Mouse (Mus musculus): ENCODE data around the gene Hibch. TPM values are rescaled to one million over a fixed set of nuclear protein-coding genes. Genes with fewer than 3 reads are reported as not detected.
A peak's percentile ranks its signal among the peaks of the same experiment; 100 is the strongest.

The Hibch gene
- polyA plus RNA-seq, 1 experiment from 2014 or later = 14.1 TPM

GRCm38 (mm10) chr1:52934494-52934893, 89.8 kb downstream of the Hibch start:
- no peaks in the 10 kb centered on the region for H3K9me3 ChIP-seq (ENCODE audit: low read length)
- no peaks in the 10 kb centered on the region for H3K36me3 ChIP-seq (ENCODE audit: insufficient read depth, low read length)
- no peaks in the 10 kb centered on the region for H3K27me3 ChIP-seq (replicated peaks; ENCODE audit: insufficient read depth, low read length)
- 75% methylated on average over 5 of the region's 5 CpGs for WGBS
- H3K4me3 ChIP-seq (ENCODE audit: low read depth, low read length) = no peak overlapping the region
- H3K27ac ChIP-seq (ENCODE audit: low read length) = no peak overlapping the region
- ATAC-seq (no peak), DNase-seq (ENCODE audit: low spot score) (no peak)
- H3K4me2 ChIP-seq (replicated peaks; ENCODE audit: low read depth, low read length) = no peak overlapping the region
- H3K4me1 ChIP-seq (ENCODE audit: insufficient read depth, low read depth, low read length) = no peaks in the 10 kb centered on the region
- no peak for TF ChIP-seq EP300 (IDR thresholded peaks at IDR 0.05)
- no peak for TF ChIP-seq CTCF (IDR thresholded peaks at IDR 0.05)
- no peak overlapping the region for H3K9ac ChIP-seq (replicated peaks; ENCODE audit: low read depth)

- H3K27ac ChIP-seq (ENCODE audit: low read length) = no peak overlapping the region
- DNase-seq (ENCODE audit: low spot score) = no peak
- no peaks in the 10 kb centered on the region for H3K4me1 ChIP-seq (ENCODE audit: insufficient read depth, low read depth, low read length)
- WGBS = 100% methylated on average over 1 of the region's 1 CpGs
- no peak for ATAC-seq
- no peaks in the 10 kb centered on the region for H3K27me3 ChIP-seq (replicated peaks; ENCODE audit: insufficient read depth, low read length)
- no peak overlapping the region for H3K4me3 ChIP-seq (ENCODE audit: low read depth, low read length)
- H3K4me2 ChIP-seq (replicated peaks; ENCODE audit: low read depth, low read length) = no peak overlapping the region
- H3K9ac ChIP-seq (replicated peaks; ENCODE audit: low read depth) = no peak overlapping the region
- TF ChIP-seq EP300 (IDR thresholded peaks at IDR 0.05) (no peak), CTCF (IDR thresholded peaks at IDR 0.05) (no peak)
- H3K36me3 ChIP-seq (ENCODE audit: insufficient read depth, low read length) = no peaks in the 10 kb centered on the region
- H3K9me3 ChIP-seq (ENCODE audit: low read length) = no peaks in the 10 kb centered on the region
These were observed 94.3 kb downstream of the Hibch start for GRCm38 (mm10) chr1:52939021-52939420.

GRCm38 (mm10) chr1:52947895-52948294, 103.2 kb downstream of the Hibch start:
- H3K27ac ChIP-seq (ENCODE audit: low read length) = no peak overlapping the region
- no peaks in the 10 kb centered on the region for H3K9me3 ChIP-seq (ENCODE audit: low read length)
- no peaks in the 10 kb centered on the region for H3K36me3 ChIP-seq (ENCODE audit: insufficient read depth, low read length)
- no peak for ATAC-seq
- no peak for DNase-seq (ENCODE audit: low spot score)
- H3K4me1 ChIP-seq (ENCODE audit: insufficient read depth, low read depth, low read length) = peaks cover 9% of the 10 kb centered on the region; the same call in 1 of the 2 replicates
- no peak for TF ChIP-seq EP300 (IDR thresholded peaks at IDR 0.05)
- no peak for TF ChIP-seq CTCF (IDR thresholded peaks at IDR 0.05)
- no peak overlapping the region for H3K9ac ChIP-seq (replicated peaks; ENCODE audit: low read depth)
- 82% methylated on average over 5 of the region's 5 CpGs for WGBS
- H3K4me3 ChIP-seq (ENCODE audit: low read depth, low read length) = no peak overlapping the region
- H3K4me2 ChIP-seq (replicated peaks; ENCODE audit: low read depth, low read length) = no peak overlapping the region
- no peaks in the 10 kb centered on the region for H3K27me3 ChIP-seq (replicated peaks; ENCODE audit: insufficient read depth, low read length)

- no peak for ATAC-seq
- peak; percentile 8 for DNase-seq (ENCODE audit: low spot score)
- peaks cover 9% of the 10 kb centered on the region; the same call in 1 of the 2 replicates for H3K4me1 ChIP-seq (ENCODE audit: insufficient read depth, low read depth, low read length)
- H3K4me3 ChIP-seq (ENCODE audit: low read depth, low read length) = no peak overlapping the region
- H3K9me3 ChIP-seq (ENCODE audit: low read length) = no peaks in the 10 kb centered on the region
- H3K4me2 ChIP-seq (replicated peaks; ENCODE audit: low read depth, low read length) = no peak overlapping the region
- no peak for TF ChIP-seq EP300 (IDR thresholded peaks at IDR 0.05)
- TF ChIP-seq CTCF (IDR thresholded peaks at IDR 0.05) = no peak
- H3K9ac ChIP-seq (replicated peaks; ENCODE audit: low read depth) = no peak overlapping the region
- H3K27me3 ChIP-seq (replicated peaks; ENCODE audit: insufficient read depth, low read length) = no peaks in the 10 kb centered on the region
- H3K36me3 ChIP-seq (ENCODE audit: insufficient read depth, low read length) = no peaks in the 10 kb centered on the region
- 31% methylated on average over 5 of the region's 5 CpGs for WGBS
- no peak overlapping the region for H3K27ac ChIP-seq (ENCODE audit: low read length)
These were observed 106.6 kb downstream of the Hibch start for GRCm38 (mm10) chr1:52951146-52951868.

GRCm38 (mm10) chr1:52952143-52952542, 107.4 kb downstream of the Hibch start:
- Histone ChIP-seq H3K36me3 (ENCODE audit: insufficient read depth, low read length) (no peaks in the 10 kb centered on the region), H3K9ac (replicated peaks; ENCODE audit: low read depth) (peak overlapping the region; percentile 26; the same call in 1 of the 2 replicates), H3K27ac (ENCODE audit: low read length) (no peak overlapping the region), H3K4me3 (ENCODE audit: low read depth, low read length) (peak overlapping the region; percentile 46), H3K9me3 (ENCODE audit: low read length) (no peaks in the 10 kb centered on the region), H3K27me3 (replicated peaks; ENCODE audit: insufficient read depth, low read length) (no peaks in the 10 kb centered on the region), H3K4me1 (ENCODE audit: insufficient read depth, low read depth, low read length) (peaks cover 9% of the 10 kb centered on the region; the same call in 1 of the 2 replicates), H3K4me2 (replicated peaks; ENCODE audit: low read depth, low read length) (peak overlapping the region; percentile 94)
- ATAC-seq = no peak
- 4% methylated on average over 5 of the region's 5 CpGs for WGBS
- no peak for TF ChIP-seq CTCF (IDR thresholded peaks at IDR 0.05)
- no peak for TF ChIP-seq EP300 (IDR thresholded peaks at IDR 0.05)
- peak; percentile 7 for DNase-seq (ENCODE audit: low spot score)

- Histone ChIP-seq H3K4me2 (replicated peaks; ENCODE audit: low read depth, low read length) (peak overlapping the region; percentile 94), H3K9me3 (ENCODE audit: low read length) (no peaks in the 10 kb centered on the region), H3K27ac (ENCODE audit: low read length) (no peak overlapping the region), H3K27me3 (replicated peaks; ENCODE audit: insufficient read depth, low read length) (no peaks in the 10 kb centered on the region), H3K36me3 (ENCODE audit: insufficient read depth, low read length) (no peaks in the 10 kb centered on the region), H3K9ac (replicated peaks; ENCODE audit: low read depth) (peak overlapping the region; percentile 26; the same call in 1 of the 2 replicates), H3K4me3 (ENCODE audit: low read depth, low read length) (peak overlapping the region; percentile 46), H3K4me1 (ENCODE audit: insufficient read depth, low read depth, low read length) (peaks cover 9% of the 10 kb centered on the region; the same call in 1 of the 2 replicates)
- TF ChIP-seq CTCF (IDR thresholded peaks at IDR 0.05) = no peak
- no peak for TF ChIP-seq EP300 (IDR thresholded peaks at IDR 0.05)
- 1% methylated on average over 41 of the region's 47 CpGs for WGBS
- ATAC-seq (peak; percentile 87), DNase-seq (ENCODE audit: low spot score) (peak; percentile 54)
These were observed 108.0 kb downstream of the Hibch start for GRCm38 (mm10) chr1:52952551-52953397.
